Mouse (Mus musculus): ENCODE data around the gene Diexf. TPM values are rescaled to one million over a fixed set of nuclear protein-coding genes. Genes with fewer than 3 reads are reported as not detected.

The Diexf gene
- polyA plus RNA-seq, 1 experiment from 2014 or later = 1.9 TPM

GRCm38 (mm10) chr1:193142517-193143062, 12.5 kb upstream of the Diexf start:
- Histone ChIP-seq H3K9me3 (ENCODE audit: low read length) (no peaks in the 10 kb centered on the region), H3K4me3 (ENCODE audit: low read depth, low read length) (no peak overlapping the region), H3K27ac (ENCODE audit: low read depth) (no peak overlapping the region), H3K4me1 (ENCODE audit: insufficient read depth) (no peaks in the 10 kb centered on the region), H3K36me3 (replicated peaks; ENCODE audit: insufficient read depth, low read length) (no peaks in the 10 kb centered on the region), H3K4me2 (ENCODE audit: low read depth, low read length) (no peak overlapping the region), H3K9ac (replicated peaks) (no peak overlapping the region), H3K27me3 (ENCODE audit: insufficient read depth, low read length) (no peaks in the 10 kb centered on the region)
- TF ChIP-seq CTCF (IDR thresholded peaks at IDR 0.05; ENCODE audit: low read depth) (no peak), EP300 (IDR thresholded peaks at IDR 0.05; ENCODE audit: low read depth) (no peak)
- ATAC-seq (no peak), DNase-seq (no peak)
- 56% methylated on average over 8 of the region's 8 CpGs for WGBS (ENCODE audit: insufficient replicate concordance)

- DNase-seq (no peak), ATAC-seq (no peak)
- Histone ChIP-seq H3K27ac (ENCODE audit: low read depth) (no peak overlapping the region), H3K27me3 (ENCODE audit: insufficient read depth, low read length) (no peaks in the 10 kb centered on the region), H3K4me3 (ENCODE audit: low read depth, low read length) (no peak overlapping the region), H3K9ac (replicated peaks) (no peak overlapping the region), H3K9me3 (ENCODE audit: low read length) (no peaks in the 10 kb centered on the region), H3K4me2 (ENCODE audit: low read depth, low read length) (no peak overlapping the region), H3K4me1 (ENCODE audit: insufficient read depth) (no peaks in the 10 kb centered on the region), H3K36me3 (replicated peaks; ENCODE audit: insufficient read depth, low read length) (no peaks in the 10 kb centered on the region)
- TF ChIP-seq CTCF (IDR thresholded peaks at IDR 0.05; ENCODE audit: low read depth) (no peak), EP300 (IDR thresholded peaks at IDR 0.05; ENCODE audit: low read depth) (no peak)
- 74% methylated on average over 7 of the region's 7 CpGs for WGBS (ENCODE audit: insufficient replicate concordance)
Measured at GRCm38 (mm10) chr1:193141118-193141517, 11.0 kb upstream of the Diexf start.

GRCm38 (mm10) chr1:193138669-193139068, 8.6 kb upstream of the Diexf start:
- 26% methylated on average over 3 of the region's 3 CpGs for WGBS (ENCODE audit: insufficient replicate concordance)
- no peaks in the 10 kb centered on the region for H3K9me3 ChIP-seq (ENCODE audit: low read length)
- no peak overlapping the region for H3K9ac ChIP-seq (replicated peaks)
- H3K4me1 ChIP-seq (ENCODE audit: insufficient read depth) = no peaks in the 10 kb centered on the region
- no peak for TF ChIP-seq CTCF (IDR thresholded peaks at IDR 0.05; ENCODE audit: low read depth)
- TF ChIP-seq EP300 (IDR thresholded peaks at IDR 0.05; ENCODE audit: low read depth) = no peak
- ATAC-seq (peak; percentile 35; the same call in 1 of the 2 replicates), DNase-seq (no peak)
- H3K36me3 ChIP-seq (replicated peaks; ENCODE audit: insufficient read depth, low read length) = no peaks in the 10 kb centered on the region
- no peaks in the 10 kb centered on the region for H3K27me3 ChIP-seq (ENCODE audit: insufficient read depth, low read length)
- H3K27ac ChIP-seq (ENCODE audit: low read depth) = no peak overlapping the region
- no peak overlapping the region for H3K4me3 ChIP-seq (ENCODE audit: low read depth, low read length)
- no peak overlapping the region for H3K4me2 ChIP-seq (ENCODE audit: low read depth, low read length)

- no peak overlapping the region for H3K4me3 ChIP-seq (ENCODE audit: low read depth, low read length)
- TF ChIP-seq EP300 (IDR thresholded peaks at IDR 0.05; ENCODE audit: low read depth) = no peak
- no peak for TF ChIP-seq CTCF (IDR thresholded peaks at IDR 0.05; ENCODE audit: low read depth)
- H3K27ac ChIP-seq (ENCODE audit: low read depth) = no peak overlapping the region
- WGBS (ENCODE audit: insufficient replicate concordance) = 37% methylated on average over 7 of the region's 7 CpGs
- DNase-seq = no peak
- H3K36me3 ChIP-seq (replicated peaks; ENCODE audit: insufficient read depth, low read length) = no peaks in the 10 kb centered on the region
- H3K4me1 ChIP-seq (ENCODE audit: insufficient read depth) = no peaks in the 10 kb centered on the region
- no peaks in the 10 kb centered on the region for H3K9me3 ChIP-seq (ENCODE audit: low read length)
- no peak overlapping the region for H3K9ac ChIP-seq (replicated peaks)
- ATAC-seq = no peak
- no peak overlapping the region for H3K4me2 ChIP-seq (ENCODE audit: low read depth, low read length)
- no peaks in the 10 kb centered on the region for H3K27me3 ChIP-seq (ENCODE audit: insufficient read depth, low read length)
Measured at GRCm38 (mm10) chr1:193138087-193138486, 8.0 kb upstream of the Diexf start.

GRCm38 (mm10) chr1:193133726-193134125, 3.7 kb upstream of the Diexf start:
- TF ChIP-seq EP300 (IDR thresholded peaks at IDR 0.05; ENCODE audit: low read depth) (no peak), CTCF (IDR thresholded peaks at IDR 0.05; ENCODE audit: low read depth) (peak; percentile 60)
- Histone ChIP-seq H3K4me2 (ENCODE audit: low read depth, low read length) (no peak overlapping the region), H3K27ac (ENCODE audit: low read depth) (no peak overlapping the region), H3K36me3 (replicated peaks; ENCODE audit: insufficient read depth, low read length) (no peaks in the 10 kb centered on the region), H3K4me1 (ENCODE audit: insufficient read depth) (0 out of 2 replicates have a peak, but pooled peaks cover 10% of the 10 kb centered on the region), H3K27me3 (ENCODE audit: insufficient read depth, low read length) (no peaks in the 10 kb centered on the region), H3K9ac (replicated peaks) (no peak overlapping the region), H3K4me3 (ENCODE audit: low read depth, low read length) (no peak overlapping the region), H3K9me3 (ENCODE audit: low read length) (no peaks in the 10 kb centered on the region)
- DNase-seq = no peak
- no peak for ATAC-seq
- WGBS (ENCODE audit: insufficient replicate concordance) = 53% methylated on average over 1 of the region's 1 CpGs

GRCm38 (mm10) chr1:193132385-193132784, 2.3 kb upstream of the Diexf start:
- H3K36me3 ChIP-seq (replicated peaks; ENCODE audit: insufficient read depth, low read length) = peaks cover 8% of the 10 kb centered on the region; the same call in 1 of the 2 replicates

More at GRCm38 (mm10) chr1:193132385-193132784, 2.3 kb upstream of the Diexf start:
- no peak overlapping the region for H3K9ac ChIP-seq (replicated peaks)
- H3K9me3 ChIP-seq (ENCODE audit: low read length) = no peaks in the 10 kb centered on the region
- no peak overlapping the region for H3K4me2 ChIP-seq (ENCODE audit: low read depth, low read length)
- no peak overlapping the region for H3K4me3 ChIP-seq (ENCODE audit: low read depth, low read length)
- no peak overlapping the region for H3K27ac ChIP-seq (ENCODE audit: low read depth)
- no peak for ATAC-seq
- H3K27me3 ChIP-seq (ENCODE audit: insufficient read depth, low read length) = no peaks in the 10 kb centered on the region
- no peak for DNase-seq
- no peak for TF ChIP-seq CTCF (IDR thresholded peaks at IDR 0.05; ENCODE audit: low read depth)
- no peak for TF ChIP-seq EP300 (IDR thresholded peaks at IDR 0.05; ENCODE audit: low read depth)
- H3K4me1 ChIP-seq (ENCODE audit: insufficient read depth) = 0 out of 2 replicates have a peak, but pooled peaks cover 10% of the 10 kb centered on the region

Measured in liver, postnatal 0 days (tissue).